Mouse (Mus musculus) C2C12 (cell line): Measurements from ENCODE around the gene Pde6h. TPM values are rescaled to one million over a fixed set of nuclear protein-coding genes. Genes with fewer than 3 reads are reported as not detected.

ENCODE experiments used
- H3K27me3 ChIP-seq: one replicate; pipeline ENCODE4 v1.6.1; 2011; ENCODE audit not compliant: control insufficient read depth, insufficient read depth, insufficient read length
- H3K36me3 ChIP-seq: one replicate; pipeline ENCODE4 v1.6.1; 2011; ENCODE audit not compliant: control insufficient read depth, insufficient read depth
- H3K4me3 ChIP-seq: one replicate; pipeline ENCODE4 v1.5.1; 2011; ENCODE audit warnings: mild to moderate bottlenecking, control low read depth; ENCODE audit not compliant: poor library complexity, insufficient read depth, severe bottlenecking
- H3K79me2 ChIP-seq: one replicate; pipeline ENCODE4 v1.6.1; 2011; ENCODE audit not compliant: control insufficient read depth, insufficient read depth
- H3K79me3 ChIP-seq: one replicate; pipeline ENCODE4 v1.6.1; 2011; ENCODE audit warnings: low read depth, control low read depth
- H3ac ChIP-seq: one replicate; pipeline ENCODE3; 2011; ENCODE audit warnings: low read depth; ENCODE audit not compliant: control insufficient read depth, insufficient read length
- CEBPB ChIP-seq: IDR thresholded peaks from one replicate; pipeline ENCODE4 v1.6.1; 2011; ENCODE audit warnings: low read depth, mild to moderate bottlenecking, control low read depth, moderate library complexity
- CTCF ChIP-seq: IDR thresholded peaks from one replicate; pipeline ENCODE4 v1.5.1; 2011; ENCODE audit not compliant: control insufficient read depth, insufficient read depth, insufficient read length
- FOSL1 ChIP-seq: IDR thresholded peaks from one replicate; pipeline ENCODE4 v1.8.0; 2011; ENCODE audit warnings: mild to moderate bottlenecking, low read length; ENCODE audit not compliant: poor library complexity, insufficient read depth, severe bottlenecking
- MAX ChIP-seq: IDR thresholded peaks from one replicate; pipeline ENCODE4 v1.6.1; 2011; ENCODE audit warnings: mild to moderate bottlenecking, control low read depth
- MYOD1 ChIP-seq: IDR thresholded peaks from one replicate; pipeline ENCODE4 v1.6.1; 2011; ENCODE audit warnings: low read depth; ENCODE audit not compliant: control insufficient read depth, insufficient read length
- MYOG ChIP-seq: IDR thresholded peaks from one replicate; pipeline ENCODE4 v1.6.1; 2011; ENCODE audit not compliant: control insufficient read depth, insufficient read length; ENCODE audit errors: extremely low read depth
- USF1 ChIP-seq: IDR thresholded peaks from one replicate; pipeline ENCODE4 v1.6.1; 2011; ENCODE audit warnings: low read depth, mild to moderate bottlenecking, control low read depth, moderate library complexity
- polyA plus RNA-seq: library from polyadenylated mRNA; unstranded; fragments of >200 nt; fragmentation: generic; extraction: Trizol; gene quantifications from one replicate; pipeline ENCODE4 v1.2.1, GENCODE M21; 2012; ENCODE audit warnings: missing spikeins

The Pde6h gene
- polyA plus RNA-seq, 1 experiment, result 0.26 TPM

GRCm38 (mm10) chr6:136898222-136898621 lies 25.4 kb upstream of the Pde6h start:
- Histone ChIP-seq H3K27me3 (no peaks in the 10 kb centered on the region), H3K79me2 (no peaks in the 10 kb centered on the region), H3K79me3 (no peaks in the 10 kb centered on the region), H3K36me3 (no peaks in the 10 kb centered on the region), H3ac (no peak overlapping the region), H3K4me3 (no peak overlapping the region)
- TF ChIP-seq CTCF (no peak), CEBPB (peak; percentile 34), FOSL1 (no peak)

DNA sequence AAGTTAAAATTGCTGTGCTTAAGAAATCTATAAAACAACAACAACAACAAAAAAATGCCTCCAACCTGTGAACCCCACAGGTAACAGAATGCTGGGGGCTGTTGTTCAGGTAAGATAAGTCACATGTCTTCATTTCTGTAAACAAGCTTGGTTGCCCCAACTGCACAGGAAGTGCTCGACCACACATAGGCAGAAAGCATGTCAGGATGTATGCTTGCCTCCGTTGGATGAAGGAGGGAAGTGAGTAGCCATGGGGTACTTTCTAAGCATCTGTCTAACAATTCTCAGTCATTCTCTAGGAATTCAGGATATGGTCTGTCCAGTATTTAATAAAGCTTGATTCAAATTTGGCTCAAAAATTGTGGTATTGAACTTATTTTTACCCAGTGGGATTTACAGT lies 24.7 kb upstream of the Pde6h start:
- TF ChIP-seq CTCF (no peak), USF1 (no peak), MYOG (no peak), CEBPB (no peak), MAX (no peak), MYOD1 (no peak), FOSL1 (no peak)
- Histone ChIP-seq H3K4me3 (no peak overlapping the region), H3K79me3 (no peaks in the 10 kb centered on the region), H3K79me2 (no peaks in the 10 kb centered on the region), H3K36me3 (no peaks in the 10 kb centered on the region), H3K27me3 (no peaks in the 10 kb centered on the region), H3ac (no peak overlapping the region)

GRCm38 (mm10) chr6:136900369-136901009 lies 23.1 kb upstream of the Pde6h start:
- Histone ChIP-seq H3K27me3 (no peaks in the 10 kb centered on the region), H3K79me3 (no peaks in the 10 kb centered on the region), H3ac (no peak overlapping the region), H3K36me3 (no peaks in the 10 kb centered on the region), H3K4me3 (no peak overlapping the region), H3K79me2 (no peaks in the 10 kb centered on the region)
- peak; percentile 65 for TF ChIP-seq USF1
- no peak for TF ChIP-seq CTCF

GRCm38 (mm10) chr6:136901010-136901409 lies 22.6 kb upstream of the Pde6h start:
- H3ac ChIP-seq, result no peak overlapping the region
- no peak for TF ChIP-seq USF1
- no peak for TF ChIP-seq CEBPB
- TF ChIP-seq CTCF, result no peak
- TF ChIP-seq MAX, result no peak
- TF ChIP-seq FOSL1, result no peak
- TF ChIP-seq MYOD1, result no peak
- TF ChIP-seq MYOG, result no peak
- H3K36me3 ChIP-seq, result no peaks in the 10 kb centered on the region
- H3K27me3 ChIP-seq, result no peaks in the 10 kb centered on the region
- no peaks in the 10 kb centered on the region for H3K79me2 ChIP-seq
- H3K4me3 ChIP-seq, result no peak overlapping the region
- H3K79me3 ChIP-seq, result no peaks in the 10 kb centered on the region

DNA sequence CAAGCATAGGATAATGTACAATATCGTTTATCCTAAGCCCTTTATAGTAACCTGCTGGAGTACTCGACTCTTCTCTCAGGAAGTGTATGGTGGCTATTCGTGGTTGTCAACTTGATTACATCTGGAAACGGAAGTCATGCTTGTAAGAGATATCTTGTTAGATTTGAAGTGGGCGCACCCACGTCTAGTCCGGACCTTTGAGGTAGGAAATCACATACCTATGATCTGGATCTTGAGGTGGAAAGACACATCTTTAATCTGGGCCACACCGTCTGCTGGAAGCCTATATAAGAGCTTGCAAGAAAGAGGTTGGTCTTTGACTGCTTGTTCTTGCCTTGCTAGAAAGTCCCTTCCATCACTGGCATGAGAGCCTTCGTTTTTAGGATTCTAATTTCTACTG lies 21.1 kb upstream of the Pde6h start:
- TF ChIP-seq CEBPB, result no peak
- no peak for TF ChIP-seq CTCF
- TF ChIP-seq MYOG, result no peak
- TF ChIP-seq MAX, result no peak
- no peak for TF ChIP-seq MYOD1
- TF ChIP-seq USF1, result no peak
- TF ChIP-seq FOSL1, result no peak
- Histone ChIP-seq H3ac (no peak overlapping the region), H3K4me3 (no peak overlapping the region), H3K27me3 (no peaks in the 10 kb centered on the region), H3K36me3 (no peaks in the 10 kb centered on the region), H3K79me3 (no peaks in the 10 kb centered on the region), H3K79me2 (no peaks in the 10 kb centered on the region)

DNA sequence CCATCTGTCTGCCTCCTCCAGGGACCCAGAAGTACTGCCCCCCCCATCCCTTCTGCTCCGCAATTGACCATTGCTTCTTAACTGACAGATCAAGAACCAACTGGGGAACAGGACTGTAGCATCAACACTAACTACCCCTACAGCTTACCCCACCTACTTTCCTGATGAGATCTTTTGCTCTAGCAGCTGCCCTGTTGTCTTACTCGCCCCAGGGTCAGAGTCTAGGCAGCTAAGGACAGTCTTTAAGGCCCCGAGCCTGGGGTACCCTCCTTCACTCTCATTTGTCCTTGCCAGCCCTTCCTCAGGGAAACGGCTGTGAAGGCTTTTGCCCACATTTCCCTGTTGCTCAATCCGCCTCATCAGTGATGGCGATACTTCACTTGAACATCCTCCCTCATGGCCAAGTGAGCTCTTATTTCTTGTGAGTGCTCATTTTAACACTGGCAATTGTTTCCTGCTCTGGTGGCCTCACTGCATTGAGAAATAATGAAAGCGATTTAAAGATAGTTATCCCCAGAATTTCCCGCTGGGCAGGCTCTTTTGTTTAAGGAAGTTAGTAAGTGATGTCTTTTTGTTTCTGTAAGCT lies 19.7 kb upstream of the Pde6h start:
- Histone ChIP-seq H3K36me3 (no peaks in the 10 kb centered on the region), H3K4me3 (no peak overlapping the region), H3K27me3 (no peaks in the 10 kb centered on the region), H3K79me2 (no peaks in the 10 kb centered on the region), H3ac (no peak overlapping the region), H3K79me3 (no peaks in the 10 kb centered on the region)
- no peak for TF ChIP-seq CTCF
- peak; percentile 43 for TF ChIP-seq CEBPB
- TF ChIP-seq MYOD1, result peak; percentile 30
